Mouse (Mus musculus): ENCODE measurements around the gene Wdr54. TPM values are rescaled to one million over a fixed set of nuclear protein-coding genes. Genes with fewer than 3 reads are reported as not detected.

Gene Wdr54
- total and polyA plus RNA-seq, 3 experiments = 1.9 to 10.3 (median 7.8) TPM

GRCm38 (mm10) chr6:83136881-83137575 is 19.2 kb downstream of the Wdr54 start:
- Histone ChIP-seq H3K4me3 (replicated peaks in 1 of 3; ENCODE audit: low read depth in 2 of 3, low read length in 2 of 3, poor library complexity in 1 of 3) (peak overlapping the region in 2 of 3 experiments; percentile 13 to 19), H3K9ac (ENCODE audit: insufficient read depth, low read depth) (no peak overlapping the region), H3K9me3 (replicated peaks; ENCODE audit: low read length) (no peaks in the 10 kb centered on the region), H3K79me2 (replicated peaks; ENCODE audit: control insufficient read depth, extremely low read depth, insufficient read depth, poor library complexity, severe bottlenecking) (no peaks in the 10 kb centered on the region), H3K36me3 (replicated peaks in 1 of 2; ENCODE audit: control insufficient read depth in 1 of 2, insufficient read depth in 1 of 2, low read length in 1 of 2) (no peaks in the 10 kb centered on the region), H3K4me2 (ENCODE audit: insufficient read depth, low read depth, poor library complexity, severe bottlenecking) (no peak overlapping the region), H3K27me3 (replicated peaks) (peaks cover 2% of the 10 kb centered on the region), H3K27ac (ENCODE audit: insufficient read depth, low read depth) (no peak overlapping the region), H3K4me1 (ENCODE audit: control insufficient read depth in 1 of 2, insufficient read depth in 2 of 2) (peaks cover 7 to 31% of the 10 kb centered on the region in 2 experiments; a peak in 3 of 4 replicates)
- in situ Hi-C loops (cut with MboI; ENCODE audit: low pct_ligation_motif_present, low pct_unique_long_range_greater_than_20kb, low sequenced_read_pairs) = no loop called here
- TF ChIP-seq TCF12 (IDR thresholded peaks at IDR 0.05; ENCODE audit: low read depth, low read length) (no peak), MAZ (IDR thresholded peaks at IDR 0.05; ENCODE audit: low read depth, low read length) (no peak), CHD1 (IDR thresholded peaks at IDR 0.05; ENCODE audit: low read depth, low read length) (no peak), ZNF384 (IDR thresholded peaks at IDR 0.05; ENCODE audit: low read depth, low read length) (no peak), SMC3 (IDR thresholded peaks at IDR 0.05; ENCODE audit: low read depth, low read length) (no peak), CHD2 (IDR thresholded peaks at IDR 0.05; ENCODE audit: low read length) (no peak), POLR2A (IDR thresholded peaks at IDR 0.05; ENCODE audit: low read depth, low read length) (no peak), USF1 (IDR thresholded peaks at IDR 0.05; ENCODE audit: low read depth, low read length) (no peak), MXI1 (IDR thresholded peaks at IDR 0.05; ENCODE audit: low read depth, low read length) (no peak), TBP (conservative IDR thresholded peaks at IDR 0.05; ENCODE audit: low read depth, low read length) (no peak), NELFE (IDR thresholded peaks at IDR 0.05; ENCODE audit: low read depth, low read length) (no peak), HCFC1 (IDR thresholded peaks at IDR 0.05; ENCODE audit: low read depth, low read length) (no peak), MAX (IDR thresholded peaks at IDR 0.05; ENCODE audit: low read length) (no peak), PAX5 (IDR thresholded peaks at IDR 0.05; ENCODE audit: low read length) (no peak), ELF1 (IDR thresholded peaks at IDR 0.05; ENCODE audit: low read depth, low read length) (no peak), RAD21 (IDR thresholded peaks at IDR 0.05; ENCODE audit: low read depth, low read length) (no peak), UBTF (IDR thresholded peaks at IDR 0.05; ENCODE audit: low read depth, low read length) (no peak)
- no peak for DNase-seq (ENCODE audit: extremely low read depth)
- dilution Hi-C loops (cut with MboI; ENCODE audit: extremely low pct_ligation_motif_present, extremely low pct_unique_long_range_greater_than_20kb, low sequenced_read_pairs) = no loop called here

- Histone ChIP-seq H3K4me1 (ENCODE audit: control insufficient read depth in 1 of 2, insufficient read depth in 2 of 2) (peaks cover 7 to 31% of the 10 kb centered on the region in 2 experiments; a peak in 3 of 4 replicates), H3K27me3 (replicated peaks) (peaks cover 2% of the 10 kb centered on the region), H3K9ac (ENCODE audit: insufficient read depth, low read depth) (no peak overlapping the region), H3K4me3 (replicated peaks in 1 of 3; ENCODE audit: low read depth in 2 of 3, low read length in 2 of 3, poor library complexity in 1 of 3) (no peak overlapping the region), H3K27ac (ENCODE audit: insufficient read depth, low read depth) (no peak overlapping the region), H3K36me3 (replicated peaks in 1 of 2; ENCODE audit: control insufficient read depth in 1 of 2, insufficient read depth in 1 of 2, low read length in 1 of 2) (no peaks in the 10 kb centered on the region), H3K4me2 (ENCODE audit: insufficient read depth, low read depth, poor library complexity, severe bottlenecking) (no peak overlapping the region), H3K79me2 (replicated peaks; ENCODE audit: control insufficient read depth, extremely low read depth, insufficient read depth, poor library complexity, severe bottlenecking) (no peaks in the 10 kb centered on the region), H3K9me3 (replicated peaks; ENCODE audit: low read length) (no peaks in the 10 kb centered on the region)
- in situ Hi-C loops (cut with MboI; ENCODE audit: low pct_ligation_motif_present, low pct_unique_long_range_greater_than_20kb, low sequenced_read_pairs) = no loop called here
- TF ChIP-seq MXI1 (IDR thresholded peaks at IDR 0.05; ENCODE audit: low read depth, low read length) (no peak), ETS1 (conservative IDR thresholded peaks at IDR 0.05; ENCODE audit: low read depth, low read length) (no peak), MAZ (IDR thresholded peaks at IDR 0.05; ENCODE audit: low read depth, low read length) (no peak), ZMIZ1 (IDR thresholded peaks at IDR 0.05; ENCODE audit: low read depth, low read length) (no peak), TCF12 (IDR thresholded peaks at IDR 0.05; ENCODE audit: low read depth, low read length) (no peak), CHD2 (IDR thresholded peaks at IDR 0.05; ENCODE audit: low read length) (no peak), E2F4 (IDR thresholded peaks at IDR 0.05; ENCODE audit: insufficient replicate concordance, low read depth, low read length) (no peak), KAT2A (IDR thresholded peaks at IDR 0.05; ENCODE audit: insufficient replicate concordance, low read length) (no peak), MAX (IDR thresholded peaks at IDR 0.05; ENCODE audit: low read length) (no peak), ZC3H11A (IDR thresholded peaks at IDR 0.05; ENCODE audit: low read depth, low read length) (no peak), SMC3 (IDR thresholded peaks at IDR 0.05; ENCODE audit: low read depth, low read length) (no peak), JUND (conservative IDR thresholded peaks at IDR 0.05; ENCODE audit: low read depth, low read length) (no peak), POLR2AphosphoS2 (IDR thresholded peaks at IDR 0.05; ENCODE audit: low read depth, low read length) (no peak), CHD1 (IDR thresholded peaks at IDR 0.05; ENCODE audit: low read depth, low read length) (no peak), USF2 (conservative IDR thresholded peaks at IDR 0.05; ENCODE audit: low read depth, low read length) (no peak), ELF1 (IDR thresholded peaks at IDR 0.05; ENCODE audit: low read depth, low read length) (no peak), MYC (IDR thresholded peaks at IDR 0.05; ENCODE audit: low read depth, low read length) (no peak), NELFE (IDR thresholded peaks at IDR 0.05; ENCODE audit: low read depth, low read length) (no peak)
- dilution Hi-C loops (cut with MboI; ENCODE audit: extremely low pct_ligation_motif_present, extremely low pct_unique_long_range_greater_than_20kb, low sequenced_read_pairs) = no loop called here
- DNase-seq (ENCODE audit: extremely low read depth) = no peak
These were observed 19.8 kb downstream of the Wdr54 start for GRCm38 (mm10) chr6:83136291-83136880.

All from CH12.LX (cell line).